Mouse (Mus musculus) lung, postnatal 0 days (tissue): ENCODE data around the gene Zfp217.

Source experiments
- CTCF ChIP-seq: IDR thresholded peaks from 2 replicates; pipeline ENCODE4 v1.5.1; 2016; ENCODE audit warnings: antibody characterized with exemption, mild to moderate bottlenecking
- EP300 ChIP-seq: IDR thresholded peaks from 2 replicates; pipeline ENCODE4 v1.6.1; 2016; ENCODE audit warnings: antibody characterized with exemption, mild to moderate bottlenecking, control low read depth

GRCm38 (mm10) chr2:170159795-170160568, 12.1 kb upstream of the Zfp217 start:
- no peak for TF ChIP-seq CTCF
- peak; percentile 88 for TF ChIP-seq EP300
